Mouse (Mus musculus): ENCODE measurements around the gene 9130230L23Rik.
"Not testable (repeated sequence)": the region's sequence is repeated elsewhere in the genome, so short reads cannot be mapped to it uniquely, and the experiment has no call there.

Gene 9130230L23Rik

DNA sequence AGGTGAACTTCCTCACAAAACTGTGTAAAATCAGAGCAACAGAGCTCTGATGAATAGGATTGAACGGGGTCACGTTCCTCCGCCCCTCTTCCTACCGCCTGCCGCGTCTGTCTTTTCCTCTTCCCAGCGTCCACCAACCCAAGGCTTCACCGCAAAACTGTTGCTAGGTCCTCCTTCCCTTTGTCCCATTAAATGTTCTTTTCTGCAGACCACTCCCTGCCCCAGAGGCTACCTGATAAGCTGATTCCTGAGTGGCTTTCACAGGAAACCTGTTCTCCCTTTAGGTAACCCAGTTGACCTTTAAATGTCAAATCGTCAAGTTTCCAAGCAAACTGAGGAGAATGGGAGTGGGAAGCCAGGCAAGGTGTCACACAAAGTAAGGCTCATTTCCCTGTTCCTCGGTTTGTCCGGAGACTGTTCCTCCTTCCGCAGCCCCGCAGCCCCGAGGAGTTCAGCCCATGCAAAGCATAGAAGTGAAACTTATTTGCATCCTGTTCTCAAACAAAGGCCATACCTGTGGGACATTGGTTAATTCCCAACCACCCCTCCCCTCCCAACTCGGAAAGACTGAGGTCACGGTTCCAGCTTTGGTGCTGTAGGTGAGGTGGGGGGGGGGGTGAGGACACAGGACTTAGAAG, 1.1 kb upstream of the 9130230L23Rik start:
- DNase-seq (ENCODE audit: low spot score in 2 of 2): no peak

DNA sequence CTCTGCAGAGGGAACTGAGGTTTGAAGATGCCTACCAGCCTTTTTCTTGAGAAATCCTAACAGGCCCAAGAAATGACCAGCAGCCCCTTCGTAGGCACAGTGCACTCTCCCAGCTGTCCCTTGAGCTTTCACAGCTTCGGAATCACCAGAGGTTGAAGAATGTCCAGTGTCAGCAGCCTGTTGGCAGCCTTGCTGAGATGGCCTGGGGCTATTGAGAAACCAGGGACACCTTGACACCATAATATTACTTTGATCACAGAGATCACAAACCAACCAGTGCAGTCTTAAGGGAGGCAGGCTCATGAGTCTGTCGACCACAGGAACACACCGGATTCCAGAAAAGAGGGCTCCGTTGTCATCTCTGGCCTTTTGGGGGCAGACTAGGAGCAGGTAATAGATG, 2.9 kb downstream of the 9130230L23Rik start:
- no peak for DNase-seq (ENCODE audit: low spot score in 2 of 2)

DNA sequence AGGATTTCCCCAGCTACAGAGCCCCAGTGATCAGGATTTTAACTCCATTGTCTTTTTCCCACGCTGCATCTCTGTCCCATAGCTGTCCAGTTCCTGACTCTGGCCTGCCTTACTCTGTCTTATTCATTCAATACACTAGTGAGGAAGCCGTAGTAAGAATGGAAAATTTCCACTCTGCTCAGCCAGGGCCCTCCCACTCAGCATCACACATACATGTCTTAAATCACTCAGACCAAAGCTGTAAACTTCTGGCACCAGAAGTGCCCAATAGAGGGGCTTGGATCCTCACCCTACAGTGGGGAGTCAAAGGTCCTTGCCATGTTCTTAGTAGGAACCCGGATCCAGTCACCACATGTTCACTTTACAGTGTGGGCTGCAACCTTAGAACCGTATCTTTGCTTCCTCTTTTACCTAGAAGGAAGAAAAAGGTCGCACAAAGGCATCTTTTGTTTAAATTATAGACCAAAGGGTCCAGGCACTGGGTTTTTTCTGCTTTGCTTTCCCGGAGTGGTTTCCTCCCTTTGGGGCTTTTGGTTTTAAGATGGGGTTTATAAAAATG, 3.4 kb downstream of the 9130230L23Rik start:
- DNase-seq (ENCODE audit: low spot score in 2 of 2): no peak

DNA sequence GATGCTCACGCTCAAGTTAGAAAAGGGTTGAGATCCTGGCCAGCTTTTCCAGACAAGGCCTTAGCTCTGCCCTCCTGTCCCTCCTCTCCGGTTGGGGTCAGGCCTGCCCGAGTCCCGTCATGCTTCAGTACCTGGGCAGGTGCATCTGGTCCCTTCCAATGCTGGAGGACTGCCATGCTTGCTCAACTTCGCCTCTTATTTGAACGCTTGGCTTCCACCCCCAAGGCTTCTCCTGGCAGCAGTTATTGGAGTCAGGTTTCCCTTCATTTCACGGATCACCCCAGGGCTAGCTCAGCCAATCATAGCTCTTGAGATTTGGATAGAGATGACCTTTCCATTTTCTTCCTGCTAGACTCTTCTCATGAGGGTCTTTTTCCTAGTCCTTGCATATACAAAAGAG, 4.0 kb downstream of the 9130230L23Rik start:
- DNase-seq (ENCODE audit: low spot score in 2 of 2): no peak

DNA sequence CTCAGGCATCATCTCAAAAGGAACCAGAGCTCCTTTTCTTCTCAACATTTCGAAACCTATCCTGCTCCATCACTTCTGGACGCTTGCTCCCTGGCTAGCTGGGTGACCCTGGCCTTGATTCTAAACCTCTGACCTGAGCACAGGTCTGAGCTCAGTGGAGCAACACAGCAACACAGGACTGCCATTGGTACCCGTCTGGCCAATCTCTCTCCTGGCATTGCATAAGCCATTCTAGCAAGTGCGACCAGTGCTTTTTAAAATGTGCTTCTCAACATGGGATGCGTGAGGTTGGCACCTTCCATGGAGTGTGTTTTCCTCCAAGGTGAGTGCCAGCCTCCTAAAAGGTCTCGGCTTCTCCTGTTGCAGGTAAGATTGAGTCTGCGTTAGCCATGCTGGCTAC, 5.0 kb downstream of the 9130230L23Rik start:
- no peak for DNase-seq (ENCODE audit: low spot score in 2 of 2)

DNA sequence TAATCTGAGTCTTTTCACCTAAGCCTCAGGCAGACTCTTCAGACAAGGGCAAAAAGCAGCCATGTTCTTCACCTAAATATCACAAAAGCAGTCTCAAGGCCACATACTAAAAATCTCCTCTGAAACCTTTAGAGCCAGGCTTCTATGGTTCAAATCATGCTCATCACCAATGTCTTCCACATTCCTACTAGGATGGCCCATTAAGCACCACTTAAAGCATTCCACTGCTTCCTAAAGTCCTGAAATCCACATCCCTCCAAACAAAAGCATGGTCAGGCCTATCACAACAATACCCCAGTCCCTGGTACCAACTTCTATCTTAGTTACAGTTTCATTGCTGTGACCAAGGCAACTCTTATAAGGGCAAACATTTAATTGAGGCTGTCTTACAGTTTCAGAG, 6.3 kb downstream of the 9130230L23Rik start:
- no peak for DNase-seq (ENCODE audit: low spot score in 2 of 2)

DNA sequence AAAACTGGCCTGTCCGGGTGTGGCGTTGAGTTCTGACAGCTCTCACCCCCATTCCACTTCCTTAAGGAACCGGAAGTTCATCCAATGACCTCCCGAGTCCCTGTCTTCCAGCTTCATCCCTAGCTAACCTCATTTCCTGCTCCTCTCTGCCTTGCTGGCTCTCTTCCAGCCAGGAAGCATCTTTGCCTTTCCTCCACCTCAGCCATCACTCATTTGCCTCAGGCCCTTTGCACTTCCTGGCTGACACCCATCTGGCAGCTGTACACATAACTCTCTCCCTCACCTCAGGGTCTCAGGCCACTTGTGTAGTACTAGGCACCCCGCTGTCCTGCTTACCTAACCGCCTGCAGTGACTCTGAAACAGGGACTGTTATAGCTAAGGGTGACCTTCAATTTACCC, 9.4 kb downstream of the 9130230L23Rik start:
- DNase-seq (ENCODE audit: low spot score in 2 of 2): peak in 1 of 2 experiments; percentile 23

DNA sequence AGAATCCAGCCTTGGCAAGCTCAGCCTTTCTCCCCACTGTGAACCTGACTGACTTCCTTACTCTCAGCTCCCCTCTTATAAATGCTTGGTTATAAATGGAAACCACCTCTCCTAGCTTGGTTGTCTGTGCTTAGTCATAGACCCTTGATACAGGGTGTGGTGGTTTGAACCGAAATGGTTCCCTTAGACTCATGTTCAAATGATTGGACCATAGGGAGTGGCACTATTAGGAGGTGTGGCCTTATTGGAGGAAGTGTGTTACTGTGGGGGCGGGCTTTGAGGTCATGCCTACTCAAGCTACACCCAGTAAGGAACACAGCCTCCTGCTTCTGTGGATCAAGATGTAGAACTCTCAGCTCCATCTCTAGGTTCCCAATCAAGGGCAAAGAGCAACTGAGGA, 12.9 kb downstream of the 9130230L23Rik start:
- DNase-seq (ENCODE audit: low spot score in 2 of 2): no peak

DNA sequence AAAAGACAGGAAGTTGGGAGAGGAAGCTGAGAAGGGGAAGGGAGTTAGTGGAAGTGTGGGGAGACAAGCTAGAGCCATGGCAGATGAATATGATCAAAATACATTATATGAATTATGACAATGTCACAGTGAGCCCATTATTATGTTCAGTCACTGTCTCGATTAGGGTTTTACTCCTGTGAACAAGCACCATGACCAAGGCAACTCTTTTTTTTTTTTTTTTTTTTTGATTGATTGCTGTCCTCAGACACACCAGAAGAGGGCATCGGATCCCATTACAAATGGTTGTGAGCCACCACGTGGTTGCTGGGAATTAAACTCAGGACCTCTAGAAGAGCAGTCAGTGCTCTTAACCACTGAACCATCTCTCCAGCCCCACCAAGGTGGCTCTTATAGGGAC, 17.1 kb downstream of the 9130230L23Rik start:
- DNase-seq (ENCODE audit: low spot score in 2 of 2): not testable (repeated sequence)

DNA sequence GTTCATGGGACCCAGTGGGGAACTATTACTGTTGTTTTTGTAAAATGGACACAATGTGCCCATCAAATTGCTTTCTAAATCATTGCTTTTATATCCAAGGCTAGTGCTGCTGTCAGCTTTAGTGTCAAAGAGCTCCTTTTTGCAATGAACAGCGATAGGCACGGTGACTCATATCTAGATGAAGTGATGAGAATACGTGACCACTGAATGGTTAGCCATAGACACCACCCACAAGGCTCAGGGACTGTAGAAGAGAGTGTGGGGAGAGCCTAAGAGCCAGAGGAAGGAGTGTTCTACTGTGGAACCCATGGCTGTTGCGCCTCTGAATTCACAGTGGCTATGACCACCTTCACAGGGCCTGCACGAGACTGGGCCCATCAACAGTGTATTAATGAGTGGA, 17.7 kb downstream of the 9130230L23Rik start:
- DNase-seq (ENCODE audit: low spot score in 2 of 2): no peak

DNA sequence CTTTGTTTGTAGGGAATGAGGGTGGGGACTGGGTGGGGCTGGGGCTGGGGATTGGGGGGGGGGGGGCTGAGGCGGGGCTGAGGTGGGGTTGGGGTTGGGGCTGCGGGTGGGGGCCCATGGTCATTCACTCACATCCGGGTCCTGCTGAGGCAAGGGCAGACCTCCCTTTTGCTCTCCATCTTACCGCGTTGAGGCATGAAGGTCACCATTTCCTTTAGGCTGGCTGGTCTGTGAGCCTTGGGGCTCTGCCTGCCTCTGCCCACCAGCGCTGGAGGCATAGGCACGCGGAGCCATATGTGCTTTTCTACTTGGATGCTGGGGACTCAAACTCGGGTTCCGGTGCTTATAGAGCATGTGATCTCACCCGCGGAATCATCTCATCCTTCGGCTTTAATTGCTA, 28.4 kb downstream of the 9130230L23Rik start:
- DNase-seq (ENCODE audit: low spot score in 2 of 2): no peak

DNA sequence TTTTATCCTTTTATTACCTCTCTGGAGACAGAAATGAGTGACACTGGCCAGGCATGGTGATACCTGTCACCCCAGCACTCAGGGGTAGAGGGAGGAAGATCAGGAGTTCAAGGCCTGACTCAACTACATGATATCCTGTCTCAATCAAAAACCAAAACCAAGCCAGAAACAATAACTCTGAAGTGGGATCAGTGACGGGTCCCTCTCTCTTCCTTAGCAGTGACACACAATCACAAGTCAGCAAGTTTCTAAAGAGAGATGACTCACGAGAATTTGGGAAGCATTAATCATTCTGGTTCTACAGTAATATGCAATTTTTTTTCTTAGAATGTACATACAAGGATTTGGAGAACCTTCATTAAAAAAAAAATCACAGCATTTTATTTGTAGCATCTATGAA, 30.9 kb downstream of the 9130230L23Rik start:
- DNase-seq (ENCODE audit: low spot score in 2 of 2): no peak

DNA sequence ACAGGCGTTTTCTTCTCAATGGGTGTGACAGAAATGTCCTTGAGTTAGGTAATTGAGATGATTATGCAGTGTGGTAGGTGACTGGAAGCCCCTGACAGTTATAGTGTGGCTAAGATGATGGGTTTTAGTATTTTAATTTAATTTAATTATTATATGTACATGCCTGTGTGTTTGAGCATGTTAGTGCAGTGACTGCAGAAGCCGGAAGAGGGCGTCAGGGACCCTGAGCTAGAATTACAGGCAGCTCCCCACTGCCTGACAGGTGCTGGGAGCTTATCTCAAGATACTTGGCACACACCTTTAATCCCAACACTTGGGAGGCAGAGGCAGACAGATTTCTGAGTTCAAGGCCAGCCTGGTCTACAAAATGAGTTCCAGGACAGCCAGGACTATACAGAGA, 36.1 kb downstream of the 9130230L23Rik start:
- no peak for DNase-seq (ENCODE audit: low spot score in 2 of 2)

DNA sequence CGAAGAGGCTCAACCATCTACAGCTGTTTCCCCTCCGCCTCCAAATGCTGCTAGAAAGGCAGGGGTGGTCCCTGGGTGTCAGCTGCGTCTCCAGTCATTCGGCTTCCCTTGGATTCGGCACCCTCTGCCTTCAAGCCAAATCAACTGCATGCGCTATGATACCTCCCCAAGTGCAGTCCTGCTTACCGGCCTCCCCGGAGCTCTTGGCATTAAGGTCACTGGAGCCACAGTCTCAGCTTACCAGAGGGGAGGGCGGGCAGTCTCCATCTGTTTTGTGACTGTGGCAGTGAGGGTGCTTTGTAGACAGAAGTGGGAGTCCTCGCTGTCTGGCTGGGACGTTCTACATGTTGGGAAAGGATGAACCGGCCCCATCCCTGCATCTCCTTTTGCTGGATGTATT, 37.0 kb downstream of the 9130230L23Rik start:
- DNase-seq (ENCODE audit: low spot score in 2 of 2): no peak

DNA sequence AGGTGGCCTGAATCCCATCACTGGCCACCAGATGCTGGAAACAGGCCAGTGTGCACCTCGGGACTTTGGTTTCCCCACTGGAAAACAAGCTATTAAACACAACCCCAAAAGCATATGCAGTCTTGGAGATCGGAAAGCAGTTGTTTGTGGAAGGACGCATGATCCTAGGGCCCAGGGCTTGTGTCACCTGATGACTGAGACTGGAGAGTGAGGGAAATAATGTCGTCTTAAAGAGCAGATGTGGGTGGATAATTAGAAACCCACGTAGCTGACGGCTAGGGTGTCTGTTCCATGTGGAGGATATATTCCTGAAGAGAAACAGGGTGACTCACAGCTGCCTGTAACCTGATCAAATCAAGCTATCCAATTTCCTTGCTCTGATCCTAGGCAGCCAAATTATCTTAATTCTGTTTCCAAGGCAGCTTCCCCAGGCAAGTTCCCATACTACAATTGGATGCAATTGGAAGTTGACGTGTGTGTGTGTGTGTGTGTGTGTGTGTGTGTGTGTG, 38.3 kb downstream of the 9130230L23Rik start:
- DNase-seq (ENCODE audit: low spot score in 2 of 2): no peak

DNA sequence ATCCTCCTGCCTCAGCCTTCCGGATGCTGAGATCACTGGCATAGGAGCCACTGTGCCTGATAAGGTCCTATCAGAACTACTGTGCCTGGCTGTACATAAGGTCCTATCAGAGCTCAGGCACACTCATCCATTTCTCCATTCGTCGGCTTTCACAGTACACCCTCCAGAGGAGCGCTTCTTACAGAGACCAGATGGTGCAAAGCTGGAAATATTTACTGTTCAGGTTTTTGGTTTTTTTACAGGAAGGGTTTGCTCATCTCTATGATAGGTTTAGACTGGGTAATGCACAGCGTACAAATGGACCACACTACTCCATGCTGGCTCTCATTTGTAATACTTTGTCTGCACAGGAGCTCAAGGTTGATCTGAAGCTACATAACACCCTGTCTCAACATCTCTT, 40.8 kb downstream of the 9130230L23Rik start:
- DNase-seq (ENCODE audit: low spot score in 2 of 2): no peak

DNA sequence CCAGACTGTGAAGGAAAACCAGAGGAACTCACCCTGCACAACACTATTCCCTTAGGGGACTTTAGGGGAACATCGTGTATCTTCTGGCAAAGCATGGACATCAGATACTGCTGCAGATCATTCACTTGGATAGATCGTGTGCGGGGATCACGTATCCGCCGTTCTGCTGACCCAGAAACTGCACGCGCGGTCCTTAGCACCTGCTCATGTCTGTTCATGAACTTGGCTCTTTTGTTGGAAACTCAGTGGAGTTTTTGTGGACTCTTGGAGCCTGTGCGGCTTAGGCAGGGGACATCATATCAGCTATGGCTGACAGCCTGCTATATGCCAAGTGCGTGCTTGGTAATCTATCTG, 43.5 kb downstream of the 9130230L23Rik start:
- no peak for DNase-seq (ENCODE audit: low spot score in 2 of 2)

DNA sequence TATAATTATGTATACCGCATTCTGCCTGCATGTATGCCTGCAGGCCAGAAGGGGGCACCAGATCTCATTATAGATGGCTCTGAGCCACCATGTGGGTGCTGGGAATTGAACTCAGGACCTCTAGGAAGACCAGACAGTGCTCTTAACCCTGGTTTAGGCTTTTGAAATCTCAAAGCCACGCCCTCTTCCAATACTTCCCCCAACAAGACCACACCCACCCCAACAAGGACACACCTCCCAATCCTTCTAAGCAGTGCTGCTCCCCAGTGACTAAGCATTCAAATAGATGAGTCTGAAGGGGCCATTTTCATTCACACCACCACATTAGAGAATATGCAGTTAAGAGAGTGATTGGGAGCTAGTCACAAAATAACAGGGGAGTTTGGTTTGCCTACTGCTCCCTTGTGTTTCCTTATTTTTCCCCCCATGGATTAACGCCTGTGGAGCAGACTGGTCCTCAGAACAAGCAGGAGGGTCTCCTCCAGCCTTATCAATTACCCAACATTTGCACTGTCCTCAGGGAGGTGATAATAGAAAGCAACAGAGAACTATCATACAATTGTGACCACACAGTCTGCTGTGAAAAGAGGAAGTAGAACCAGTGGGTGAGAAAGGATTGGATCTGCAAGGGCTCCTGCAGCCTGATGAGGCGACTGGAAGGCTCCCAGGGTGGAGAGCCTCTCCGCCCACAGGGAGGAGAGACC, 44.0 kb downstream of the 9130230L23Rik start:
- no peak for DNase-seq (ENCODE audit: low spot score in 2 of 2)

DNA sequence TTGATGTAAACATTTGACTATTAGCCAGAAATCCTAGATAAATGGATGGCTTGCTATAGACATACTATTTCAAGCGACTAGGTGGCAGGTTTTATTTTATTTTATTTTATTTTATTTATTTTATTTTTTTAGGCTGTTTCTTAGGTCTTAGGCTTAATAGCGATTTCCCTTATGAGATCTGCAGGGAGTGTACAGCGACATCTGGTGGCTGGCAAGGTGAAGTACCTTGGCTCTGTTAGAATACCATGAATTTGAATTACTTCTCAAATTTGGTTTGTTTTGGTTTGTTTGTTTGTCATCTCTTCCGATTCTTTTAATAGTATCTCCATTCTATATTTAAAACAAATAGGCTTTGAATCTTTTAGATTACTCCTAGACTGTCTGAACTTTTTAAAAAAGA, 45.5 kb downstream of the 9130230L23Rik start:
- peak; percentile 55 to 76 for DNase-seq (ENCODE audit: low spot score in 2 of 2)

DNA sequence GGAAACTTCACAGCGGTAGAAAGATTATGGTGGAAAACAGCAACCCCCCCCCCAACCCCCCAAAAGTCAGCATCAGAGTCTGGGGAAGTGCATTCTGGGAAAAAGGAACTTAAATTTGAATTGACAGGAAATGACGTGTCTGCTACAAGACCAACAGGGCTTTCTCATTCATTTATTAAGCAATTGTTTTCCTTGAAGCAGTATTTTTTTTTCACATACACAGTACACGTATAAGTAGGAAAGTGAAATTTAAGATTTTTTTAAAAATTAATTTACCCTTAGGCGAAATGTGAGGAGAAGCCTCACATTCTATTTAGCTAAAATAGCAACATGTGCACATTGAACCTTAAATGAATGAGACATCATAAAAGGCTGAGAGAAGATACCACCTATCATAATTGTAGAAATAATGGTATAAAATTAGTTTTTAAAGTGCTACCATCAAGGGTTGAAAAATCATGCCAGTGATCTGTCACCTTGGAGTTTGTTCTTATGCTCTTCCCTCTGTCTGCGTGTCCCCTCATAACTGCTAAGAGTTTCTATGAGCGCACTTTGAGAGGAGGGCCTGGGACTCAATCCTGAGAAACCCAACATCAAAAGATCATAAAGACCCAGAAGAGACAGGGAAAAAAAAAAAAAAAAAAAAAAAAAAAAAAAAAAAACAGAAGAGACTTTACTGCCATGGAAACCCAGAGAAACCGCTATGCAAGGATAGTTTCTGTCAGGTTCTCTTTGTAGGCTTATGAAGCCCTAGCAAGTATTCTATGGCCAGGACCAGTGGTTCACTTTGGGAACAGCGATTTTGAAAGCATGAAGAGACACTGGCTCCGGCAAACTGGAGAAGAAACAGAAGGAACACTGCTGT, 47.7 kb downstream of the 9130230L23Rik start:
- DNase-seq (ENCODE audit: low spot score in 2 of 2): no peak

DNA sequence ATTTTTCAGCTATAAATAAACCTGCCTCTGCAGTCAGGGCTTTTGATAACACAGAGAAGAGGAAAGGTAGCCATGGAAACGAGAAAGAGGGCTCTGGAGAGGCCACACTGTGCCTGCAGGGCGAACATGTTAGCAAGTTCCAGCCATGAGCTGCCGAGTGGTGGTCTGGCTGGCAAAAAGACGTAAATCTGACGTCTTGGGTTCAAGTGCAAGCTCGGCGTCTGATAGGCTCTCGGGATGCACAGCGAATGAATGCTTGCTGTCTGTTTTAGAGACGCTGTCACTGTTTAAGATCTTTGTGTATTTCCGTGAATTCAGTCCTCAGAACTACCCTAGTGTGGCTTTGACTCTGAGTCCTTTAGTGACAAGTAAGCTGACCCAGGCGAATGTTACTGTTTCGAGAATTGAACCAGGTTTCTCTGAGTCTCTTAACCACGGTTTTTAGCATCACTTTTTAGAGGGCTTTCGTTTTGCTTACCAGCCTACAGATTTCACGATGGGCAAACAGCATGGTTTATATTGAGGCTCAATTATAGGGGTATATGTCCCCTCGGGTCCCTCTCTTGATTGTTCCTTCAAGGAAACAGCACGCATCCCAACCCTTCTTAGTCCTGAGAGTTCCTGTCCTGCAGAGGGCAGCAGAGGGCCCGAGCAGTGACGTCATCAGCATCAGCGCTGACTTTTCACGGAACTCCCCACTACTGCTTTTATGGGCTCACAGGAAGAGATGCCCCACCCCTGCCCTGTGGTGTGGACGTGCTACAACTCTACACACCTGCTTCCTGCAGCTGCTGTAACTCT, 48.5 kb downstream of the 9130230L23Rik start:
- DNase-seq (ENCODE audit: low spot score in 2 of 2): peak; percentile 85 to 86

Measured in right cerebral cortex, postnatal 10 days (tissue).